Mouse (Mus musculus) bone marrow, adult 2 months (tissue): ENCODE results near the gene Gla. TPM values are rescaled to one million over a fixed set of nuclear protein-coding genes. Genes with fewer than 3 reads are reported as not detected.

Source experiments
- H3K27ac ChIP-seq: fragments of 200-500 bp; 2 replicates; pipeline ENCODE4 v1.5.1; 2012; ENCODE audit warnings: low read depth, mild to moderate bottlenecking, control low read depth, inconsistent platforms, low read length; ENCODE audit not compliant: control insufficient read depth, poor library complexity, insufficient read depth
- H3K4me1 ChIP-seq: fragments of 200-500 bp; 2 replicates; pipeline ENCODE4 v1.6.1; 2011; ENCODE audit warnings: low read length; ENCODE audit not compliant: control insufficient read depth, insufficient read depth
- H3K4me3 ChIP-seq: fragments of 200-500 bp; replicated peaks from 2 replicates; pipeline ENCODE3; 2011; ENCODE audit warnings: mild to moderate bottlenecking, low read depth, low read length, control low read depth; ENCODE audit not compliant: control insufficient read depth
- CTCF ChIP-seq: fragments of 200-500 bp; IDR thresholded peaks from 2 replicates; pipeline ENCODE4 v1.5.1; 2011; ENCODE audit warnings: low read length, control low read depth; ENCODE audit not compliant: control insufficient read depth, insufficient read depth
- POLR2A ChIP-seq: fragments of 200-500 bp; IDR thresholded peaks from 2 replicates; pipeline ENCODE4 v1.6.1; 2011; ENCODE audit warnings: low read depth, mild to moderate bottlenecking, control low read depth, low read length, borderline replicate concordance; ENCODE audit not compliant: control insufficient read depth
- WGBS: fragments of 180-500 bp; shearing (Covaris S2); methylation state at CpG from one replicate; pipeline ENCODE4 v1.1.7; 2018; 5-methylcytosine and 5-hydroxymethylcytosine counted together
- polyA plus RNA-seq: library from polyadenylated mRNA; stranded (reverse); fragments of >200 nt; gene quantifications from 2 replicates; pipeline ENCODE4 v1.2.4, GENCODE M21; 2011; ENCODE audit warnings: low replicate concordance; ENCODE audit not compliant: missing spikeins, insufficient read depth, insufficient read length

The Gla gene
- polyA plus RNA-seq, 1 experiment, result 6.8 TPM

- H3K27ac ChIP-seq, result no peak overlapping the region
- 62% methylated on average over 2 of the region's 2 CpGs for WGBS
- H3K4me3 ChIP-seq, result no peak overlapping the region
- TF ChIP-seq CTCF, result no peak
- TF ChIP-seq POLR2A, result no peak
- H3K4me1 ChIP-seq, result no peaks in the 10 kb centered on the region
Measured at GRCm38 (mm10) chrX:134628200-134628599, 27.3 kb upstream of the Gla start.

- no peak overlapping the region for H3K27ac ChIP-seq
- TF ChIP-seq CTCF, result no peak
- TF ChIP-seq POLR2A, result no peak
- WGBS, result 84% methylated on average over 4 of the region's 4 CpGs
- H3K4me3 ChIP-seq, result no peak overlapping the region
- H3K4me1 ChIP-seq, result no peaks in the 10 kb centered on the region
Measured at GRCm38 (mm10) chrX:134623350-134623749, 22.4 kb upstream of the Gla start.

- Histone ChIP-seq H3K27ac (no peak overlapping the region), H3K4me3 (no peak overlapping the region), H3K4me1 (no peaks in the 10 kb centered on the region)
- TF ChIP-seq CTCF (no peak), POLR2A (no peak)
- 81% methylated on average over 3 of the region's 3 CpGs for WGBS
Measured at GRCm38 (mm10) chrX:134621685-134622084, 20.8 kb upstream of the Gla start.

- Histone ChIP-seq H3K27ac (no peak overlapping the region), H3K4me3 (no peak overlapping the region), H3K4me1 (no peaks in the 10 kb centered on the region)
- 62% methylated on average over 8 of the region's 8 CpGs for WGBS
- TF ChIP-seq POLR2A, result no peak
- no peak for TF ChIP-seq CTCF
Measured at GRCm38 (mm10) chrX:134620254-134620865, 19.4 kb upstream of the Gla start.

GRCm38 (mm10) chrX:134619695-134620094 is 18.8 kb upstream of the Gla start:
- Histone ChIP-seq H3K4me1 (no peaks in the 10 kb centered on the region), H3K27ac (no peak overlapping the region), H3K4me3 (no peak overlapping the region)
- TF ChIP-seq CTCF (no peak), POLR2A (no peak)
- 70% methylated on average over 9 of the region's 9 CpGs for WGBS

- WGBS, result 64% methylated on average over 2 of the region's 2 CpGs
- no peaks in the 10 kb centered on the region for H3K4me1 ChIP-seq
- no peak overlapping the region for H3K4me3 ChIP-seq
Measured at GRCm38 (mm10) chrX:134614306-134614705, 13.4 kb upstream of the Gla start.

GRCm38 (mm10) chrX:134612285-134612959 is 11.5 kb upstream of the Gla start:
- H3K27ac ChIP-seq, result no peak overlapping the region
- H3K4me1 ChIP-seq, result no peaks in the 10 kb centered on the region; the same call in 1 of the 2 replicates
- H3K4me3 ChIP-seq, result peak overlapping the region; percentile 54
- 17% methylated on average over 15 of the region's 15 CpGs for whole genome bisulfite sequencing
- TF ChIP-seq POLR2A (no peak), CTCF (no peak)

More at GRCm38 (mm10) chrX:134614306-134614705, 13.4 kb upstream of the Gla start:
- H3K27ac ChIP-seq, result no peak overlapping the region
- TF ChIP-seq CTCF, result peak; percentile 31
- no peak for TF ChIP-seq POLR2A

- H3K4me3 ChIP-seq, result no peak overlapping the region
- TF ChIP-seq POLR2A, result no peak
- TF ChIP-seq CTCF, result no peak
- H3K4me1 ChIP-seq, result no peaks in the 10 kb centered on the region; the same call in 1 of the 2 replicates
- no peak overlapping the region for H3K27ac ChIP-seq
- WGBS, result 45% methylated on average over 4 of the region's 4 CpGs
Measured at GRCm38 (mm10) chrX:134610984-134611383, 10.1 kb upstream of the Gla start.

GRCm38 (mm10) chrX:134609472-134609871 is 8.5 kb upstream of the Gla start:
- Histone ChIP-seq H3K4me1 (no peaks in the 10 kb centered on the region; the same call in 1 of the 2 replicates), H3K4me3 (no peak overlapping the region), H3K27ac (no peak overlapping the region)
- 12% methylated on average over 4 of the region's 4 CpGs for WGBS
- TF ChIP-seq POLR2A (no peak), CTCF (no peak)
